Mouse (Mus musculus) liver, adult 2 months (tissue): ENCODE measurements around the gene Fam107b.

Experiments used
- CTCF ChIP-seq: fragments of 200-500 bp; IDR thresholded peaks from 2 replicates; pipeline ENCODE4 v1.5.1; 2011; ENCODE audit warnings: low read depth, low read length, control low read depth
- POLR2A ChIP-seq: fragments of 200-500 bp; IDR thresholded peaks from 2 replicates; pipeline ENCODE4 v1.6.1; 2011; ENCODE audit warnings: low read length, control low read depth; ENCODE audit not compliant: insufficient read depth; ENCODE audit errors: extremely low read depth

- no peak for TF ChIP-seq POLR2A
- no peak for TF ChIP-seq CTCF
Measured at GRCm38 (mm10) chr2:3713682-3714361, 143.5 kb downstream of the Fam107b start.
